Comparison of ENCODE assay signal across 22 mouse cellular contexts in genomic region chr1:189214477-189214876, GRCm38 (mm10).
DNase-seq lines count a peak whose midpoint lies in the region; ATAC-seq and TF ChIP-seq lines count a peak whose summit lies in the region.
"Had no signal": no experiment of that assay in that cellular context is flagged by ENCODE, and none has a peak within 500 bp of the region (broad histone marks: within the 10 kb centered on the region; RNA-seq: fewer than 3 reads in every experiment).

No protein-coding gene starts in this region.

- H3K36me3 ChIP-seq in forebrain, postnatal 0 days (ENCODE audit: insufficient read depth), result peaks cover 4% of the 10 kb centered on the region; the same call in 1 of the 2 replicates
- peaks cover 5% of the 10 kb centered on the region; the same call in 1 of the 2 replicates for H3K36me3 ChIP-seq in forebrain, embryonic 13.5 days (ENCODE audit: poor library complexity, severe bottlenecking)
- no peaks in the 10 kb centered on the region for H3K36me3 ChIP-seq in lung, embryonic 14.5 days (ENCODE audit: insufficient read depth)
- H3K36me3 ChIP-seq in myocyte (ENCODE audit: control insufficient read depth, insufficient read depth), result no peaks in the 10 kb centered on the region
- H3K36me3 ChIP-seq: embryonic facial prominence, embryonic 12.5 days; embryonic facial prominence, embryonic 15.5 days; heart, embryonic 12.5 days had no signal

- TF ChIP-seq CTCF in forebrain, postnatal 0 days (IDR thresholded peaks at IDR 0.05; ENCODE audit: low read depth), result no peak
- no peak for TF ChIP-seq CTCF in lung, embryonic 14.5 days (IDR thresholded peaks at IDR 0.05; ENCODE audit: low read depth)

- no peak overlapping the region for H3K9ac ChIP-seq in forebrain, postnatal 0 days
- no peak overlapping the region for H3K9ac ChIP-seq in forebrain, embryonic 13.5 days
- H3K9ac ChIP-seq in lung, embryonic 14.5 days, result no peak overlapping the region
- H3K9ac ChIP-seq: embryonic facial prominence, embryonic 12.5 days; embryonic facial prominence, embryonic 15.5 days; heart, embryonic 12.5 days; hindbrain, embryonic 12.5 days; hindbrain, embryonic 15.5 days had no signal

- ATAC-seq in forebrain, postnatal 0 days, result peak; percentile 69
- ATAC-seq in forebrain, embryonic 13.5 days, result no peak
- ATAC-seq in lung, embryonic 14.5 days (ENCODE audit: insufficient read depth), result no peak
- ATAC-seq: intestine, postnatal 0 days had no signal

- no peak for TF ChIP-seq POLR2A in myocyte (IDR thresholded peaks at IDR 0.05; ENCODE audit: insufficient read length, low read depth)

- WGBS in forebrain, postnatal 0 days, result 56% methylated on average over 3 of the region's 3 CpGs
- 80% methylated on average over 3 of the region's 3 CpGs for WGBS in forebrain, embryonic 13.5 days
- 72% methylated on average over 3 of the region's 3 CpGs for WGBS in lung, embryonic 14.5 days

- H3K4me1 ChIP-seq in forebrain, postnatal 0 days (ENCODE audit: insufficient read depth), result 0 out of 2 replicates have a peak, but pooled peaks cover 8% of the 10 kb centered on the region
- peaks cover 5% of the 10 kb centered on the region for H3K4me1 ChIP-seq in forebrain, embryonic 13.5 days
- 0 out of 2 replicates have a peak, but pooled peaks cover 4% of the 10 kb centered on the region for H3K4me1 ChIP-seq in lung, embryonic 14.5 days (ENCODE audit: insufficient read depth)
- H3K4me1 ChIP-seq: embryonic facial prominence, embryonic 12.5 days; embryonic facial prominence, embryonic 15.5 days had no signal

- no peak overlapping the region for H3ac ChIP-seq in myocyte (ENCODE audit: control insufficient read depth, insufficient read length)

- no peaks in the 10 kb centered on the region for H3K79me2 ChIP-seq in myocyte (ENCODE audit: control insufficient read depth, insufficient read depth)

- H3K4me2 ChIP-seq in forebrain, postnatal 0 days (ENCODE audit: low read depth), result no peak overlapping the region
- H3K4me2 ChIP-seq in forebrain, embryonic 13.5 days, result no peak overlapping the region
- no peak overlapping the region for H3K4me2 ChIP-seq in lung, embryonic 14.5 days
- peak overlapping the region; percentile 84 for H3K4me2 ChIP-seq in myocyte (ENCODE audit: low read depth)
- H3K4me2 ChIP-seq: embryonic facial prominence, embryonic 12.5 days; embryonic facial prominence, embryonic 15.5 days; heart, embryonic 12.5 days; hindbrain, embryonic 12.5 days; hindbrain, embryonic 15.5 days had no signal

- H3K9me3 ChIP-seq in forebrain, postnatal 0 days (ENCODE audit: low read length), result no peaks in the 10 kb centered on the region
- H3K9me3 ChIP-seq in forebrain, embryonic 13.5 days (replicated peaks), result no peaks in the 10 kb centered on the region
- no peaks in the 10 kb centered on the region for H3K9me3 ChIP-seq in lung, embryonic 14.5 days (ENCODE audit: low read depth, low read length)
- H3K9me3 ChIP-seq: embryonic facial prominence, embryonic 12.5 days; embryonic facial prominence, embryonic 15.5 days; hindbrain, embryonic 12.5 days; hindbrain, embryonic 15.5 days had no signal

- no peaks in the 10 kb centered on the region for H3K27me3 ChIP-seq in forebrain, postnatal 0 days (ENCODE audit: insufficient read depth, low read length)
- no peaks in the 10 kb centered on the region for H3K27me3 ChIP-seq in forebrain, embryonic 13.5 days
- H3K27me3 ChIP-seq in lung, embryonic 14.5 days (ENCODE audit: insufficient read depth, low read length), result no peaks in the 10 kb centered on the region
- no peaks in the 10 kb centered on the region for H3K27me3 ChIP-seq in myocyte (ENCODE audit: control insufficient read depth, insufficient read depth, insufficient read length)
- H3K27me3 ChIP-seq: embryonic facial prominence, embryonic 12.5 days; embryonic facial prominence, embryonic 15.5 days; heart, embryonic 12.5 days; hindbrain, embryonic 12.5 days; hindbrain, embryonic 15.5 days; Patski had no signal

- H3K27ac ChIP-seq in forebrain, postnatal 0 days (ENCODE audit: low read depth, low read length), result 0 out of 2 replicates have a peak overlapping the region, but pooled peaks have one; percentile 2
- H3K27ac ChIP-seq in forebrain, embryonic 13.5 days, result no peak overlapping the region
- no peak overlapping the region for H3K27ac ChIP-seq in lung, embryonic 14.5 days (ENCODE audit: low read depth)
- H3K27ac ChIP-seq: embryonic facial prominence, embryonic 12.5 days; hindbrain, embryonic 12.5 days; hindbrain, embryonic 15.5 days had no signal

- H3K4me3 ChIP-seq in forebrain, postnatal 0 days (ENCODE audit: low read depth, low read length), result no peak overlapping the region
- H3K4me3 ChIP-seq in forebrain, embryonic 13.5 days, result no peak overlapping the region
- no peak overlapping the region for H3K4me3 ChIP-seq in lung, embryonic 14.5 days (ENCODE audit: low read depth, low read length)
- H3K4me3 ChIP-seq in myocyte, result peak overlapping the region; percentile 18
- H3K4me3 ChIP-seq: embryonic facial prominence, embryonic 12.5 days; embryonic facial prominence, embryonic 15.5 days; erythroblast, embryonic 14.5 days; heart, embryonic 12.5 days; hindbrain, embryonic 12.5 days; hindbrain, embryonic 15.5 days had no signal

- DNase-seq in forebrain, postnatal 0 days, result peak; percentile 52
- DNase-seq in lung, embryonic 14.5 days, result peak; percentile 34
- no peak for DNase-seq in lung, postnatal 10 days
- peak; percentile 56 for DNase-seq in NIH3T3 (ENCODE audit: low read depth)
- no peak for DNase-seq in thymus, adult 18-20 months
- DNase-seq: adrenal gland, postnatal 10 days; adrenal gland, postnatal 36 days; cerebellum, adult 2 months; cerebellum, adult 9-11 months; cerebellum, postnatal 25 days; gastrocnemius, postnatal 25 days; heart, postnatal 14 days had no signal

TF ChIP-seq in myocyte, 11 proteins besides CTCF, POLR2A, EP300 and RAD21:
- TF ChIP-seq USF1 (IDR thresholded peaks at IDR 0.05; ENCODE audit: low read depth) (no peak), MYOD1 (IDR thresholded peaks at IDR 0.05; ENCODE audit: control insufficient read depth in 1 of 3, insufficient read length in 2 of 3, low read depth in 2 of 3) (no peak), TCF3 (IDR thresholded peaks at IDR 0.05; ENCODE audit: insufficient read length, low read depth) (no peak)
TF ChIP-seq in myocyte: peak in this region for 0.

Comparison
In these comparisons a context has a peak if more than half of its experiments do, and no peak if none do; other contexts are left out.
1. DNase-seq: peak in forebrain, postnatal 0 days (single experiment), lung, embryonic 14.5 days (single experiment) and NIH3T3 (single experiment); none in lung, postnatal 10 days (single experiment) and thymus, adult 18-20 months (0 of 2).